Mouse (Mus musculus) CH12.LX (cell line): Measurements from ENCODE around the gene Hao1. TPM values are rescaled to one million over a fixed set of nuclear protein-coding genes. Genes with fewer than 3 reads are reported as not detected.

Experiments
- DNase-seq: peaks from one replicate; pipeline ENCODE4 v3.0.0-alpha.2; 2013; ENCODE audit errors: extremely low read depth
- H3K27ac ChIP-seq: 2 replicates; pipeline ENCODE4 v1.5.1; 2012; ENCODE audit warnings: low read depth, mild to moderate bottlenecking, control low read depth, moderate library complexity; ENCODE audit not compliant: insufficient read depth
- H3K27me3 ChIP-seq: replicated peaks from 2 replicates; pipeline ENCODE3; 2012; ENCODE audit warnings: inconsistent platforms
- H3K36me3 ChIP-seq, 2 experiments: replicated peaks in 1 of 2; 2 replicates each; pipeline versions ENCODE3 to v1.6.1; 2012; ENCODE audit warnings: inconsistent platforms in 1 of 2, low read length in 1 of 2, mild to moderate bottlenecking in 1 of 2, mixed read lengths in 1 of 2, moderate library complexity in 1 of 2; ENCODE audit not compliant: control insufficient read depth in 1 of 2, insufficient read depth in 1 of 2
- H3K4me1 ChIP-seq, 2 experiments: 2 replicates each; pipeline ENCODE4 v1.6.1; 2012; ENCODE audit warnings: inconsistent platforms in 1 of 2, moderate library complexity in 1 of 2; ENCODE audit not compliant: insufficient read depth in 2 of 2, control insufficient read depth in 1 of 2
- H3K4me2 ChIP-seq: 2 replicates; pipeline ENCODE4 v1.6.1; 2012; ENCODE audit warnings: low read depth, mild to moderate bottlenecking, control low read depth; ENCODE audit not compliant: poor library complexity, insufficient read depth, severe bottlenecking
- H3K4me3 ChIP-seq, 3 experiments: fragments of 150-350 bp in 1 of 3; sonication (generic) in 1 of 3; replicated peaks in 1 of 3; 2 replicates each; pipeline versions ENCODE3 to v1.5.1; 2011 to 2012; ENCODE audit warnings: low read depth in 2 of 3, low read length in 2 of 3, mild to moderate bottlenecking in 2 of 3, moderate library complexity in 2 of 3, control low read depth in 1 of 3, improper control_type of control experiment in 1 of 3, inconsistent platforms in 1 of 3, mixed read lengths in 1 of 3; ENCODE audit not compliant: poor library complexity in 1 of 3
- H3K79me2 ChIP-seq: replicated peaks from 2 replicates; pipeline ENCODE4 v1.6.1; 2012; ENCODE audit warnings: mild to moderate bottlenecking, moderate library complexity; ENCODE audit not compliant: control insufficient read depth, poor library complexity, insufficient read depth, severe bottlenecking; ENCODE audit errors: extremely low read depth
- H3K9ac ChIP-seq: 2 replicates; pipeline ENCODE4 v1.6.1; 2012; ENCODE audit warnings: low read depth, mild to moderate bottlenecking, control low read depth, moderate library complexity; ENCODE audit not compliant: insufficient read depth
- H3K9me3 ChIP-seq: replicated peaks from 2 replicates; pipeline ENCODE3; 2012; ENCODE audit warnings: low read length, inconsistent platforms, mixed read lengths
- BHLHE40 ChIP-seq: IDR thresholded peaks from 2 replicates; pipeline ENCODE4 v1.6.1; 2011; ENCODE audit warnings: mild to moderate bottlenecking, low read depth, low read length, improper control_type of control experiment
- CHD1 ChIP-seq: IDR thresholded peaks from 2 replicates; pipeline ENCODE4 v1.6.1; 2012; ENCODE audit warnings: low read depth, low read length, improper control_type of control experiment, inconsistent platforms
- CHD2 ChIP-seq: IDR thresholded peaks from 2 replicates; pipeline ENCODE4 v1.6.1; 2011; ENCODE audit warnings: low read length, improper control_type of control experiment
- E2F4 ChIP-seq: IDR thresholded peaks from 2 replicates; pipeline ENCODE4 v1.6.1; 2011; ENCODE audit warnings: low read depth, low read length, improper control_type of control experiment; ENCODE audit not compliant: insufficient replicate concordance
- ELF1 ChIP-seq: IDR thresholded peaks from 2 replicates; pipeline ENCODE4 v1.6.1; 2014; ENCODE audit warnings: low read depth, mild to moderate bottlenecking, inconsistent platforms, low read length, improper control_type of control experiment
- EP300 ChIP-seq: IDR thresholded peaks from 2 replicates; pipeline ENCODE4 v1.6.1; 2011; ENCODE audit warnings: low read length, improper control_type of control experiment
- ETS1 ChIP-seq: conservative IDR thresholded peaks from 2 replicates; pipeline ENCODE4 v1.6.1; 2012; ENCODE audit warnings: low read depth, mild to moderate bottlenecking, inconsistent platforms, low read length, improper control_type of control experiment, moderate library complexity
- HCFC1 ChIP-seq: IDR thresholded peaks from 2 replicates; pipeline ENCODE4 v1.6.1; 2012; ENCODE audit warnings: low read depth, mild to moderate bottlenecking, inconsistent platforms, low read length, improper control_type of control experiment
- IRF4 ChIP-seq: IDR thresholded peaks from 2 replicates; pipeline ENCODE4 v1.6.1; 2014; ENCODE audit warnings: low read depth, mild to moderate bottlenecking, inconsistent platforms, low read length, improper control_type of control experiment
- JUN ChIP-seq: IDR thresholded peaks from 2 replicates; pipeline ENCODE4 v1.6.1; 2011; ENCODE audit warnings: low read depth, mild to moderate bottlenecking, low read length, improper control_type of control experiment, moderate library complexity; ENCODE audit not compliant: insufficient read depth
- JUND ChIP-seq: conservative IDR thresholded peaks from 2 replicates; pipeline ENCODE4 v1.6.1; 2011; ENCODE audit warnings: low read depth, low read length, improper control_type of control experiment
- MAX ChIP-seq: IDR thresholded peaks from 2 replicates; pipeline ENCODE4 v1.6.1; 2011; ENCODE audit warnings: low read length, improper control_type of control experiment
- MAZ ChIP-seq: IDR thresholded peaks from 2 replicates; pipeline ENCODE4 v1.6.1; 2012; ENCODE audit warnings: low read depth, mild to moderate bottlenecking, inconsistent platforms, low read length, improper control_type of control experiment, moderate library complexity
- MEF2A ChIP-seq: IDR thresholded peaks from 2 replicates; pipeline ENCODE4 v1.6.1; 2014; ENCODE audit warnings: low read depth, mild to moderate bottlenecking, inconsistent platforms, low read length, improper control_type of control experiment, borderline replicate concordance
- MXI1 ChIP-seq: IDR thresholded peaks from 2 replicates; pipeline ENCODE4 v1.6.1; 2011; ENCODE audit warnings: mild to moderate bottlenecking, low read depth, low read length, improper control_type of control experiment
- MYC ChIP-seq: IDR thresholded peaks from 2 replicates; pipeline ENCODE4 v1.6.1; 2011; ENCODE audit warnings: low read depth, mild to moderate bottlenecking, improper control_type of control experiment, low read length
- NELFE ChIP-seq: IDR thresholded peaks from 2 replicates; pipeline ENCODE4 v1.6.1; 2011; ENCODE audit warnings: low read depth, low read length, improper control_type of control experiment
- NRF1 ChIP-seq: IDR thresholded peaks from 2 replicates; pipeline ENCODE4 v1.6.1; 2014; ENCODE audit warnings: low read depth, mild to moderate bottlenecking, inconsistent platforms, low read length, improper control_type of control experiment, moderate library complexity
- POLR2A ChIP-seq: IDR thresholded peaks from 2 replicates; pipeline ENCODE4 v1.6.1; 2011; ENCODE audit warnings: low read depth, mild to moderate bottlenecking, improper control_type of control experiment, low read length
- POLR2AphosphoS2 ChIP-seq: IDR thresholded peaks from 2 replicates; pipeline ENCODE4 v1.6.1; 2011; ENCODE audit warnings: low read depth, low read length, improper control_type of control experiment
- RAD21 ChIP-seq: IDR thresholded peaks from 2 replicates; pipeline ENCODE4 v1.6.1; 2011; ENCODE audit warnings: low read depth, mild to moderate bottlenecking, low read length, improper control_type of control experiment, moderate library complexity
- SMC3 ChIP-seq: IDR thresholded peaks from 2 replicates; pipeline ENCODE4 v1.6.1; 2011; ENCODE audit warnings: low read depth, low read length, improper control_type of control experiment
- TBP ChIP-seq: conservative IDR thresholded peaks from 2 replicates; pipeline ENCODE4 v1.6.1; 2011; ENCODE audit warnings: low read depth, low read length, improper control_type of control experiment
- USF1 ChIP-seq: IDR thresholded peaks from 2 replicates; pipeline ENCODE4 v1.6.1; 2014; ENCODE audit warnings: low read depth, mild to moderate bottlenecking, inconsistent platforms, low read length, improper control_type of control experiment
- USF2 ChIP-seq: conservative IDR thresholded peaks from 2 replicates; pipeline ENCODE4 v1.6.1; 2011; ENCODE audit warnings: low read depth, low read length, improper control_type of control experiment
- ZC3H11A ChIP-seq: IDR thresholded peaks from 2 replicates; pipeline ENCODE4 v1.6.1; 2012; ENCODE audit warnings: low read depth, mild to moderate bottlenecking, inconsistent platforms, low read length, improper control_type of control experiment
- ZMIZ1 ChIP-seq: IDR thresholded peaks from 2 replicates; pipeline ENCODE4 v1.6.1; 2012; ENCODE audit warnings: low read depth, mild to moderate bottlenecking, inconsistent platforms, low read length, improper control_type of control experiment
- dilution Hi-C: fragments of 300-500 bp; cut with MboI; formaldehyde crosslinking; loops from 2 replicates; pipeline ENCODE4 v1.14.3; 2020; ENCODE audit warnings: low sequenced_read_pairs; ENCODE audit not compliant: extremely low pct_unique_long_range_greater_than_20kb, extremely low pct_ligation_motif_present
- in situ Hi-C: fragments of 300-500 bp; cut with MboI; formaldehyde crosslinking; loops from 3 replicates; pipeline ENCODE4 v1.14.3; 2019; ENCODE audit warnings: low sequenced_read_pairs, low pct_ligation_motif_present, low pct_unique_long_range_greater_than_20kb, mixed read lengths
- polyA plus RNA-seq: library from polyadenylated mRNA; unstranded; fragments of >175 nt; gene quantifications from 2 replicates; pipeline ENCODE4 v1.2.1, GENCODE M21; 2012; ENCODE audit warnings: low read depth; ENCODE audit not compliant: insufficient read length
- total RNA-seq, 2 experiments: library from RNA; depleted of rRNA; stranded (reverse); fragments of 300-350 nt in 1 of 2; fragments of >200 nt in 1 of 2; gene quantifications; 2 replicates each; pipeline ENCODE4 v1.2.3; 2012 to 2014

Gene Hao1
- total and polyA plus RNA-seq, 3 experiments = 0.11 TPM; not detected in 2

GRCm38 (mm10) chr2:134527419-134528114 is 26.6 kb downstream of the Hao1 start:
- no peaks in the 10 kb centered on the region for H3K9me3 ChIP-seq
- H3K27me3 ChIP-seq = no peaks in the 10 kb centered on the region
- in situ Hi-C loops (loop anchor here (25.0 kb wide), 1 partner anchor 785 kb away; no protein-coding TSS in a partner anchor), dilution Hi-C loops (no loop called here)
- no peaks in the 10 kb centered on the region for H3K79me2 ChIP-seq
- no peak overlapping the region for H3K4me3 ChIP-seq
- no peak overlapping the region for H3K9ac ChIP-seq
- no peak overlapping the region for H3K27ac ChIP-seq
- no peak overlapping the region for H3K4me2 ChIP-seq
- no peaks in the 10 kb centered on the region for H3K36me3 ChIP-seq
- peak; percentile 47 for DNase-seq
- no peak for TF ChIP-seq CHD1
- no peak for TF ChIP-seq MYC
- TF ChIP-seq USF2 = no peak
- no peak for TF ChIP-seq ELF1
- no peak for TF ChIP-seq MAZ
- no peak for TF ChIP-seq MAX
- peaks cover 0 to 17% of the 10 kb centered on the region in 2 experiments; a peak in 2 of 4 replicates for H3K4me1 ChIP-seq

- Histone ChIP-seq H3K9ac (no peak overlapping the region), H3K27ac (no peak overlapping the region), H3K79me2 (no peaks in the 10 kb centered on the region), H3K4me2 (no peak overlapping the region), H3K27me3 (no peaks in the 10 kb centered on the region), H3K4me1 (peaks cover 0 to 22% of the 10 kb centered on the region in 2 experiments; a peak in 2 of 4 replicates), H3K36me3 (no peaks in the 10 kb centered on the region), H3K9me3 (no peaks in the 10 kb centered on the region), H3K4me3 (no peak overlapping the region)
- in situ Hi-C loops (no loop called here), dilution Hi-C loops (no loop called here)
- DNase-seq = peak; percentile 64
- no peak for TF ChIP-seq CHD2
- no peak for TF ChIP-seq USF1
- no peak for TF ChIP-seq MXI1
- no peak for TF ChIP-seq NELFE
- TF ChIP-seq E2F4 = no peak
- no peak for TF ChIP-seq ZMIZ1
- TF ChIP-seq HCFC1 = no peak
- TF ChIP-seq MEF2A = 0 out of 2 replicates have a peak, but pooled peaks have one; percentile 28
- TF ChIP-seq JUND = no peak
- TF ChIP-seq EP300 = peak; percentile 42; the same call in 1 of the 2 replicates
- TF ChIP-seq SMC3 = no peak
- 0 out of 2 replicates have a peak, but pooled peaks have one; percentile 28 for TF ChIP-seq BHLHE40
- TF ChIP-seq ELF1 = 0 out of 2 replicates have a peak, but pooled peaks have one; percentile 9
- TF ChIP-seq TBP = no peak
- TF ChIP-seq IRF4 = no peak
- TF ChIP-seq POLR2A = no peak
- TF ChIP-seq MAX = no peak
- no peak for TF ChIP-seq ZC3H11A
- no peak for TF ChIP-seq POLR2AphosphoS2
- TF ChIP-seq JUN = no peak
- TF ChIP-seq MYC = no peak
- TF ChIP-seq MAZ = no peak
- TF ChIP-seq RAD21 = no peak
- no peak for TF ChIP-seq NRF1
- peak; percentile 70 for TF ChIP-seq ETS1
Observed at GRCm38 (mm10) chr2:134518042-134518441, 36.1 kb downstream of the Hao1 start.
